Comparison of ENCODE assay signal across 7 mouse cellular contexts in the genomic region with DNA sequence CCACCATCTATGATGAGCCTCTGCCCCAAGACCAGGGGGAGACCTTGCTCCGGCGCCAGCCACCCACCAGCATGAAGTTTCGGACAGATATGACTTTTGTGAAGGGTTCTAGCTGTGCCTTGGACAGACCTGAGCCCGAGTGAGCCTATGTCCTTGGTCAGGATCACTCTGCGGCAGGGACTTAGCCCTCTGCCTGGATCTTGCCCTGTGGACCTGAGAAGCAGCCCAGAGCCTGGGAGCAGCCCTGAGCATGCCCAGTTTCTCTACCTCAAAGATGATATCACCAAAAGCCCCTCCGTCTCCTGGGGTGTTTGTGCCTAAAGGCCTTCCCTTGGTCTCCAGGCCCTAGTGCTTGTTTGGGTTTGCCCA. TPM values are rescaled to one million over a fixed set of nuclear protein-coding genes. Genes with fewer than 3 reads are reported as not detected.
DNase-seq lines count a peak whose midpoint lies in the region; ATAC-seq and TF ChIP-seq lines count a peak whose summit lies in the region.

No protein-coding gene starts in this region.

- no peak for DNase-seq in limb, embryonic 11.5 days (ENCODE audit: low spot score)
- DNase-seq in natural killer cell, adult 2 months (ENCODE audit: low spot score in 2 of 2), result no peak
- DNase-seq in frontal cortex, postnatal 36 days (ENCODE audit: low spot score in 2 of 2), result no peak

- TF ChIP-seq POLR2A in small intestine, adult 2 months (IDR thresholded peaks at IDR 0.05; ENCODE audit: low read depth, low read length), result no peak

- H3K4me3 ChIP-seq in megakaryocyte, embryonic 14.5 days (replicated peaks), result peak overlapping the region; percentile 100
- H3K4me3 ChIP-seq in limb, embryonic 11.5 days (ENCODE audit: low read depth, low read length), result peak overlapping the region; percentile 96
- H3K4me3 ChIP-seq in small intestine, adult 2 months (ENCODE audit: low read depth, low read length), result peak overlapping the region; percentile 80

- WGBS in limb, embryonic 11.5 days, result 61% methylated on average over 6 of the region's 6 CpGs
- WGBS in small intestine, adult 2 months, result 40% methylated on average over 6 of the region's 6 CpGs

- H3K27me3 ChIP-seq in megakaryocyte, embryonic 14.5 days (replicated peaks), result no peaks in the 10 kb centered on the region
- H3K27me3 ChIP-seq in limb, embryonic 11.5 days (ENCODE audit: control insufficient read depth, insufficient read depth, low read length), result no peaks in the 10 kb centered on the region
- H3K27me3 ChIP-seq in small intestine, adult 2 months (ENCODE audit: control insufficient read depth, insufficient read depth, low read length), result no peaks in the 10 kb centered on the region

- peak overlapping the region; percentile 100 for H3K4me2 ChIP-seq in limb, embryonic 11.5 days (ENCODE audit: low read depth, severe bottlenecking)

- peak overlapping the region; percentile 62; the same call in 1 of the 2 replicates for H3K27ac ChIP-seq in limb, embryonic 11.5 days (replicated peaks; ENCODE audit: low read depth, low read length)
- H3K27ac ChIP-seq in small intestine, adult 2 months (ENCODE audit: insufficient read depth, low read depth, low read length), result peak overlapping the region; percentile 69

- no peak for ATAC-seq in megakaryocyte, adult 5-6 weeks (ENCODE audit: poor library complexity, severe bottlenecking)
- 0 out of 2 replicates have a peak, but pooled peaks have one; percentile 7 for ATAC-seq in erythroid progenitor cell, adult 5-6 weeks (replicated peaks; ENCODE audit: low FRiP score, poor library complexity, severe bottlenecking)
- ATAC-seq in limb, embryonic 11.5 days (ENCODE audit: insufficient number of reproducible peaks, low FRiP score, low TSS enrichment, low read depth), result peak; percentile 6; the same call in 1 of the 2 replicates

- no peak for TF ChIP-seq CTCF in small intestine, adult 2 months (IDR thresholded peaks at IDR 0.05; ENCODE audit: extremely low read depth, insufficient read length, insufficient replicate concordance, low read depth, low read length)

- H3K9me3 ChIP-seq in megakaryocyte, embryonic 14.5 days, result no peaks in the 10 kb centered on the region
- H3K9me3 ChIP-seq in limb, embryonic 11.5 days (ENCODE audit: control insufficient read depth, low read length), result no peaks in the 10 kb centered on the region

- H3K9ac ChIP-seq in limb, embryonic 11.5 days (ENCODE audit: low read length), result peak overlapping the region; percentile 72

- peaks cover 42% of the 10 kb centered on the region for H3K4me1 ChIP-seq in megakaryocyte, embryonic 14.5 days
- peaks cover 10% of the 10 kb centered on the region; the same call in 1 of the 2 replicates for H3K4me1 ChIP-seq in limb, embryonic 11.5 days (ENCODE audit: control insufficient read depth, insufficient read depth, low read length)
- peaks cover 5% of the 10 kb centered on the region for H3K4me1 ChIP-seq in small intestine, adult 2 months (ENCODE audit: control insufficient read depth, insufficient read depth, insufficient read length, low read length)

- H3K36me3 ChIP-seq in megakaryocyte, embryonic 14.5 days (replicated peaks; ENCODE audit: low read length), result peaks cover 74% of the 10 kb centered on the region
- peaks cover 15% of the 10 kb centered on the region; the same call in 1 of the 2 replicates for H3K36me3 ChIP-seq in limb, embryonic 11.5 days (ENCODE audit: control insufficient read depth, insufficient read depth, low read length)
- peaks cover 43% of the 10 kb centered on the region for H3K36me3 ChIP-seq in small intestine, adult 2 months (ENCODE audit: control insufficient read depth, insufficient read depth, low read length)

RNA-seq across cellular contexts. Expression of a gene that starts 0.5 kb away (rescaled TPM):
- 45.3 and 49.8 TPM in 2 replicates for polyA plus RNA-seq in megakaryocyte, embryonic 14.5 days (2012; ENCODE audit: insufficient read depth, low replicate concordance)
- total RNA-seq in megakaryocyte, adult 5-6 weeks (2015), result 14.0 and 15.1 TPM in 2 replicates
- 12.8 and 15.5 TPM in 2 replicates for total RNA-seq in megakaryocyte, adult 5-6 weeks (2017)
- 4.2 and 12.3 TPM in 2 replicates for total RNA-seq in erythroid progenitor cell, adult 5-6 weeks (2015; ENCODE audit: low replicate concordance)
- 4.2 and 5.0 TPM in 2 replicates for total RNA-seq in erythroid progenitor cell, adult 5-6 weeks (2017; ENCODE audit: low replicate concordance)
- polyA plus RNA-seq in limb, embryonic 11.5 days (2014; fragmentation: Nextera tagmentation; extraction: Ambion mirVana), result 26.6 and 27.2 TPM in 2 replicates
- polyA plus RNA-seq in small intestine, adult 2 months (2012; rRNA removed), result 40.7 and 77.8 TPM in 2 replicates

RNA-seq across cellular contexts. Expression of a gene that starts 9.1 kb away (rescaled TPM):
- 5.4 and 30.6 TPM in 2 replicates for polyA plus RNA-seq in megakaryocyte, embryonic 14.5 days (2012; ENCODE audit: insufficient read depth, low replicate concordance)
- 2.7 and 3.7 TPM in 2 replicates for total RNA-seq in megakaryocyte, adult 5-6 weeks (2015)
- 32.6 and 40.2 TPM in 2 replicates for total RNA-seq in megakaryocyte, adult 5-6 weeks (2017)
- total RNA-seq in erythroid progenitor cell, adult 5-6 weeks (2015; ENCODE audit: low replicate concordance), result 1.7 and 3.6 TPM in 2 replicates
- total RNA-seq in erythroid progenitor cell, adult 5-6 weeks (2017; ENCODE audit: low replicate concordance), result 4.1 and 19.7 TPM in 2 replicates
- 9.0 and 10.3 TPM in 2 replicates for polyA plus RNA-seq in limb, embryonic 11.5 days (2014; fragmentation: Nextera tagmentation; extraction: Ambion mirVana)
- 4.1 and 7.3 TPM in 2 replicates for polyA plus RNA-seq in small intestine, adult 2 months (2012; rRNA removed)

RNA-seq across cellular contexts. Expression of a gene that starts 18.3 kb away (rescaled TPM):
- 9.2 and 15.3 TPM in 2 replicates for polyA plus RNA-seq in megakaryocyte, embryonic 14.5 days (2012; ENCODE audit: insufficient read depth, low replicate concordance)
- 2.5 and 4.1 TPM in 2 replicates for total RNA-seq in megakaryocyte, adult 5-6 weeks (2015)
- 1.2 and 4.0 TPM in 2 replicates for total RNA-seq in megakaryocyte, adult 5-6 weeks (2017)
- 2.9 TPM in 1 of 2 replicates, not detected in the other for total RNA-seq in erythroid progenitor cell, adult 5-6 weeks (2015; ENCODE audit: low replicate concordance)
- 0.64 TPM in 1 of 2 replicates, not detected in the other for total RNA-seq in erythroid progenitor cell, adult 5-6 weeks (2017; ENCODE audit: low replicate concordance)
- 34.9 and 45.1 TPM in 2 replicates for polyA plus RNA-seq in limb, embryonic 11.5 days (2014; fragmentation: Nextera tagmentation; extraction: Ambion mirVana)
- polyA plus RNA-seq in small intestine, adult 2 months (2012; rRNA removed), result 175 and 423 TPM in 2 replicates

RNA-seq across cellular contexts. Expression of a gene that starts 30.5 kb away (rescaled TPM):
- not detected in 2 replicates for polyA plus RNA-seq in megakaryocyte, embryonic 14.5 days (2012; ENCODE audit: insufficient read depth, low replicate concordance)
- 0.23 and 1.5 TPM in 2 replicates for total RNA-seq in megakaryocyte, adult 5-6 weeks (2015)
- 0.20 TPM in 1 of 2 replicates, not detected in the other for total RNA-seq in megakaryocyte, adult 5-6 weeks (2017)
- not detected in 2 replicates for total RNA-seq in erythroid progenitor cell, adult 5-6 weeks (2015; ENCODE audit: low replicate concordance)
- not detected in 2 replicates for total RNA-seq in erythroid progenitor cell, adult 5-6 weeks (2017; ENCODE audit: low replicate concordance)
- not detected in 2 replicates for polyA plus RNA-seq in limb, embryonic 11.5 days (2014; fragmentation: Nextera tagmentation; extraction: Ambion mirVana)
- polyA plus RNA-seq in small intestine, adult 2 months (2012; rRNA removed), result 1.8 and 23.0 TPM in 2 replicates

RNA-seq across cellular contexts. Expression of a gene that starts 37.9 kb away (rescaled TPM):
- 27.7 and 283 TPM in 2 replicates for polyA plus RNA-seq in megakaryocyte, embryonic 14.5 days (2012; ENCODE audit: insufficient read depth, low replicate concordance)
- 76.9 and 82.3 TPM in 2 replicates for total RNA-seq in megakaryocyte, adult 5-6 weeks (2015)
- total RNA-seq in megakaryocyte, adult 5-6 weeks (2017), result 114 and 120 TPM in 2 replicates
- total RNA-seq in erythroid progenitor cell, adult 5-6 weeks (2015; ENCODE audit: low replicate concordance), result 57.3 and 70.0 TPM in 2 replicates
- total RNA-seq in erythroid progenitor cell, adult 5-6 weeks (2017; ENCODE audit: low replicate concordance), result 55.3 and 88.5 TPM in 2 replicates
- polyA plus RNA-seq in limb, embryonic 11.5 days (2014; fragmentation: Nextera tagmentation; extraction: Ambion mirVana), result 354 and 372 TPM in 2 replicates
- 9.3 and 16.1 TPM in 2 replicates for polyA plus RNA-seq in small intestine, adult 2 months (2012; rRNA removed)
